Mouse (Mus musculus) cerebellum, adult 2 months (tissue): ENCODE measurements at regions not wholly inside any gene's neighbourhood (a gene's known extent, or its start where the extent isn't known, plus 50 kb on each side); places are given as distances from the start of the nearest gene placed in this dataset.

Experiments used
- CTCF ChIP-seq: fragments of 200-500 bp; IDR thresholded peaks from 2 replicates; pipeline ENCODE4 v1.5.1; 2011; ENCODE audit warnings: low read depth, mild to moderate bottlenecking, control low read depth, low read length, moderate library complexity, borderline replicate concordance; ENCODE audit not compliant: insufficient read depth
- POLR2A ChIP-seq: fragments of 200-500 bp; IDR thresholded peaks from 2 replicates; pipeline ENCODE4 v1.6.1; 2011; ENCODE audit warnings: low read length, control low read depth, borderline replicate concordance; ENCODE audit not compliant: insufficient read depth

DNA sequence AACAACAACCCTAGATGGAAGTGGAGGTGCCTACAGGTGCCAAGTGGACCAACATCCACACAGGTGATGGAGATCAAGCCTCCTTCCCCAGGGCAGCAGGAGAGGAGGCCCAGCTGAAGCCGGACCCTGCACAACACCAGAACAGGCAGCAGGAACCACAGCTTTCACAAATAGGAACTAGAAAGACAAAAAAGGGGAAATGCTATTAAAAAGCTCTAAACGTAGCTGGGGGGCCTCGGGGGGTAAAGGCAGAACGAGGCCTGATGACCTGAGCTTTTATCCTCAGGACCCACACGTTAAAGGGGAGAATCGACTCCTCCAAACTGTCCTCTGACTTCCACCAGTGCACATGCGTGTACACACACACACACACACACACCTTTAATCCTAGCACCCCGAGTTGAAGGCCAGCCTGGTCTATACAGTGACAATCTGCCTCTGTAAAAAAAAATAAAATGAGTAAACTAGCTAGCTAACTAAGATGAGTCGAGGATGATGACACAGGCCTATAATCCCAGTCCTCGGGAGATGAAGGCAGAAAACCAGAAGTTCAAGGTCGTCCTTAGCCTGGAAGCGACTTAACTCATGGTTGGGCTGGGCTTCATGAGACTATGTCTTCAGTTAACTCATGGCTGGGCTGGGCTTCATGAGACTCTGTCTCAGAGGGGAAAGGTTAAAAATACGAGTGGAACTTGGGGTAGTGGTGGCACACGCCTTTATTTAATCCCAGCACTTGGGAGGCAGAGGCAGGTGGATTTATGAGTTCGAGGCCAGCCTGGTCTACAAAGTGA is 122.6 kb upstream of the Slc22a12 start:
- TF ChIP-seq POLR2A (no peak), CTCF (no peak)
